Mouse (Mus musculus) cortical plate, adult 2 months (tissue): ENCODE results near the gene Nemf.

Source experiments
- CTCF ChIP-seq: fragments of 200-500 bp; IDR thresholded peaks from 2 replicates; pipeline ENCODE4 v1.5.1; 2011; ENCODE audit warnings: mild to moderate bottlenecking, control low read depth, low read length; ENCODE audit not compliant: insufficient read depth; ENCODE audit errors: extremely low read depth
- POLR2A ChIP-seq: fragments of 200-500 bp; IDR thresholded peaks from 2 replicates; pipeline ENCODE4 v1.6.1; 2011; ENCODE audit warnings: mild to moderate bottlenecking, low read length, control low read depth; ENCODE audit not compliant: insufficient read depth; ENCODE audit errors: extremely low read depth

- TF ChIP-seq CTCF, result peak; percentile 26; the same call in 1 of the 2 replicates
- TF ChIP-seq POLR2A, result no peak
Observed at GRCm38 (mm10) chr12:69360655-69360996, 3.7 kb upstream of the Nemf start.
